Mouse (Mus musculus) MEL (cell line): Measurements from ENCODE around the gene Epha6. TPM values are rescaled to one million over a fixed set of nuclear protein-coding genes. Genes with fewer than 3 reads are reported as not detected.

Source experiments
- DNase-seq: peaks from one replicate; pipeline ENCODE4 v3.0.0; 2011; ENCODE audit warnings: low read depth, low spot score
- H3K27ac ChIP-seq: 2 replicates; pipeline ENCODE4 v1.5.1; 2012; ENCODE audit warnings: low read depth, mild to moderate bottlenecking, control low read depth, low read length, moderate library complexity; ENCODE audit not compliant: control insufficient read depth
- H3K27me3 ChIP-seq, 2 experiments: fragments of 150-350 bp in 1 of 2; sonication (generic) in 1 of 2; 2 replicates each; pipeline ENCODE4 v1.6.1; 2012; ENCODE audit warnings: low read length in 2 of 2, mild to moderate bottlenecking in 2 of 2, improper control_type of control experiment in 1 of 2, moderate library complexity in 1 of 2; ENCODE audit not compliant: insufficient read depth in 2 of 2, control insufficient read depth in 1 of 2
- H3K36me3 ChIP-seq, 2 experiments: 2 replicates each; pipeline ENCODE4 v1.6.1; 2012 to 2014; ENCODE audit warnings: low read length in 2 of 2, improper control_type of control experiment in 1 of 2, inconsistent platforms in 1 of 2, mild to moderate bottlenecking in 1 of 2; ENCODE audit not compliant: insufficient read depth in 2 of 2, control insufficient read depth in 1 of 2
- H3K4me1 ChIP-seq, 2 experiments: fragments of 150-350 bp in 1 of 2; sonication (generic) in 1 of 2; 2 replicates each; pipeline ENCODE4 v1.6.1; 2012; ENCODE audit warnings: low read length in 2 of 2, improper control_type of control experiment in 1 of 2, mild to moderate bottlenecking in 1 of 2; ENCODE audit not compliant: insufficient read depth in 2 of 2, control insufficient read depth in 1 of 2
- H3K4me3 ChIP-seq, 2 experiments: fragments of 150-350 bp in 1 of 2; sonication (generic) in 1 of 2; 2 replicates each; pipeline ENCODE4 v1.5.1; 2012; ENCODE audit warnings: low read depth in 2 of 2, low read length in 2 of 2, mild to moderate bottlenecking in 2 of 2, moderate library complexity in 2 of 2, control low read depth in 1 of 2, improper control_type of control experiment in 1 of 2; ENCODE audit not compliant: control insufficient read depth in 1 of 2, insufficient read depth in 1 of 2
- H3K79me2 ChIP-seq: 2 replicates; pipeline ENCODE4 v1.6.1; 2012; ENCODE audit warnings: mild to moderate bottlenecking, low read length, moderate library complexity; ENCODE audit not compliant: control insufficient read depth, poor library complexity, insufficient read depth
- H3K9ac ChIP-seq: 2 replicates; pipeline ENCODE4 v1.6.1; 2012; ENCODE audit warnings: low read depth, mild to moderate bottlenecking, control low read depth, low read length, moderate library complexity; ENCODE audit not compliant: control insufficient read depth, poor library complexity, severe bottlenecking
- H3K9me3 ChIP-seq: fragments of 150-350 bp; sonication (generic); replicated peaks from 2 replicates; pipeline ENCODE4 v1.6.1; 2012; ENCODE audit warnings: mild to moderate bottlenecking, low read length, improper control_type of control experiment, moderate library complexity; ENCODE audit not compliant: insufficient read depth
- BHLHE40 ChIP-seq: IDR thresholded peaks from 2 replicates; pipeline ENCODE4 v1.6.1; 2012; ENCODE audit warnings: low read depth, mild to moderate bottlenecking, inconsistent platforms, low read length, improper control_type of control experiment, borderline replicate concordance
- CHD1 ChIP-seq: IDR thresholded peaks from 2 replicates; pipeline ENCODE4 v1.6.1; 2012; ENCODE audit warnings: low read depth, mild to moderate bottlenecking, inconsistent platforms, low read length, improper control_type of control experiment
- CHD2 ChIP-seq: IDR thresholded peaks from 2 replicates; pipeline ENCODE4 v1.6.1; 2011; ENCODE audit warnings: low read length, improper control_type of control experiment
- ELF1 ChIP-seq: IDR thresholded peaks from 2 replicates; pipeline ENCODE4 v1.6.1; 2014; ENCODE audit warnings: low read depth, mild to moderate bottlenecking, inconsistent platforms, low read length, improper control_type of control experiment, moderate library complexity
- EP300 ChIP-seq, 2 experiments: IDR thresholded peaks; 2 replicates each; pipeline ENCODE4 v1.6.1; 2011; ENCODE audit warnings: improper control_type of control experiment in 2 of 2, low read length in 2 of 2, low read depth in 1 of 2, mild to moderate bottlenecking in 1 of 2
- ETS1 ChIP-seq: IDR thresholded peaks from 2 replicates; pipeline ENCODE4 v1.6.1; 2012; ENCODE audit warnings: low read depth, mild to moderate bottlenecking, inconsistent platforms, low read length, improper control_type of control experiment, moderate library complexity
- GABPA ChIP-seq: IDR thresholded peaks from 2 replicates; pipeline ENCODE4 v1.6.1; 2012; ENCODE audit warnings: low read depth, mild to moderate bottlenecking, inconsistent platforms, low read length, improper control_type of control experiment, moderate library complexity
- GATA1 ChIP-seq: IDR thresholded peaks from 2 replicates; pipeline ENCODE4 v1.6.1; 2011; ENCODE audit warnings: low read depth, low read length, improper control_type of control experiment
- HCFC1 ChIP-seq: IDR thresholded peaks from 2 replicates; pipeline ENCODE4 v1.6.1; 2012; ENCODE audit warnings: low read depth, mild to moderate bottlenecking, inconsistent platforms, low read length, improper control_type of control experiment, moderate library complexity
- KAT2A ChIP-seq: conservative IDR thresholded peaks from 2 replicates; pipeline ENCODE4 v1.6.1; 2012; ENCODE audit warnings: low read depth, low read length, improper control_type of control experiment, inconsistent platforms
- MAFK ChIP-seq: IDR thresholded peaks from 2 replicates; pipeline ENCODE4 v1.6.1; 2011; ENCODE audit warnings: low read depth, mild to moderate bottlenecking, low read length, improper control_type of control experiment, borderline replicate concordance
- MAX ChIP-seq: IDR thresholded peaks from 2 replicates; pipeline ENCODE4 v1.6.1; 2011; ENCODE audit warnings: low read length, improper control_type of control experiment
- MAZ ChIP-seq: IDR thresholded peaks from 2 replicates; pipeline ENCODE4 v1.6.1; 2012; ENCODE audit warnings: low read depth, mild to moderate bottlenecking, inconsistent platforms, low read length, improper control_type of control experiment
- MEF2A ChIP-seq: IDR thresholded peaks from 2 replicates; pipeline ENCODE4 v1.6.1; 2014; ENCODE audit warnings: low read depth, mild to moderate bottlenecking, inconsistent platforms, low read length, improper control_type of control experiment; ENCODE audit not compliant: poor library complexity, insufficient replicate concordance, severe bottlenecking; ENCODE audit errors: extremely low read depth
- MXI1 ChIP-seq: IDR thresholded peaks from 2 replicates; pipeline ENCODE4 v1.6.1; 2011; ENCODE audit warnings: mild to moderate bottlenecking, low read depth, low read length, improper control_type of control experiment
- MYB ChIP-seq: IDR thresholded peaks from 2 replicates; pipeline ENCODE4 v1.6.1; 2011; ENCODE audit warnings: mild to moderate bottlenecking, low read depth, low read length, improper control_type of control experiment
- POLR2A ChIP-seq, 2 experiments: IDR thresholded peaks; 2 replicates each; pipeline ENCODE4 v1.6.1; 2011 to 2012; ENCODE audit warnings: low read length in 2 of 2, mild to moderate bottlenecking in 2 of 2, control low read depth in 1 of 2, improper control_type of control experiment in 1 of 2, low read depth in 1 of 2, moderate library complexity in 1 of 2; ENCODE audit not compliant: control insufficient read depth in 1 of 2, insufficient read depth in 1 of 2, poor library complexity in 1 of 2
- POLR2AphosphoS5 ChIP-seq: IDR thresholded peaks from 2 replicates; pipeline ENCODE4 v1.6.1; 2012; ENCODE audit warnings: low read depth, borderline replicate concordance, mild to moderate bottlenecking, inconsistent platforms, low read length, moderate library complexity, mixed read lengths
- RCOR1 ChIP-seq: IDR thresholded peaks from 2 replicates; pipeline ENCODE4 v1.6.1; 2012; ENCODE audit warnings: low read depth, mild to moderate bottlenecking, inconsistent platforms, low read length, improper control_type of control experiment
- SIN3A ChIP-seq: IDR thresholded peaks from 2 replicates; pipeline ENCODE4 v1.6.1; 2012; ENCODE audit warnings: low read length, improper control_type of control experiment, inconsistent platforms
- TAL1 ChIP-seq: IDR thresholded peaks from 2 replicates; pipeline ENCODE4 v1.6.1; 2012; ENCODE audit warnings: mild to moderate bottlenecking, inconsistent platforms, low read length, moderate library complexity, mixed read lengths
- TBP ChIP-seq: IDR thresholded peaks from 2 replicates; pipeline ENCODE4 v1.8.0; 2011; ENCODE audit warnings: low read depth, low read length, improper control_type of control experiment
- TCF12 ChIP-seq: IDR thresholded peaks from 2 replicates; pipeline ENCODE4 v1.6.1; 2014; ENCODE audit warnings: low read depth, mild to moderate bottlenecking, inconsistent platforms, low read length, improper control_type of control experiment, moderate library complexity
- USF2 ChIP-seq, 2 experiments: IDR thresholded peaks; 2 replicates each; pipeline ENCODE4 v1.6.1; 2011 to 2012; ENCODE audit warnings: improper control_type of control experiment in 2 of 2, low read length in 2 of 2, borderline replicate concordance in 1 of 2, inconsistent platforms in 1 of 2, low read depth in 1 of 2, mild to moderate bottlenecking in 1 of 2; ENCODE audit not compliant: insufficient read depth in 1 of 2
- ZC3H11A ChIP-seq: IDR thresholded peaks from 2 replicates; pipeline ENCODE4 v1.6.1; 2012; ENCODE audit warnings: low read depth, mild to moderate bottlenecking, inconsistent platforms, low read length, improper control_type of control experiment
- polyA plus RNA-seq, 2 experiments: library from polyadenylated mRNA; stranded (reverse) in 1 of 2; unstranded in 1 of 2; fragments of >175 nt in 1 of 2; fragments of >200 nt in 1 of 2; gene quantifications; 2 replicates each; pipeline versions ENCODE4 v1.2.1 to v1.2.4; 2012; ENCODE audit warnings: low replicate concordance in 2 of 2, low read depth in 1 of 2; ENCODE audit not compliant: insufficient read length in 2 of 2, insufficient read depth in 1 of 2, missing spikeins in 1 of 2
- total RNA-seq: library from RNA; depleted of rRNA; stranded (reverse); fragments of 300-350 nt; gene quantifications from 2 replicates; pipeline ENCODE4 v1.2.3, GENCODE M21; 2012

Gene Epha6
- total and polyA plus RNA-seq, 3 experiments, result not detected

GRCm38 (mm10) chr16:60274109-60274508, 331.2 kb downstream of the Epha6 start:
- no peaks in the 10 kb centered on the region for H3K79me2 ChIP-seq
- DNase-seq, result peak; percentile 87
- peaks cover 6 to 9% of the 10 kb centered on the region in 2 experiments for H3K4me1 ChIP-seq
- no peak overlapping the region for H3K4me3 ChIP-seq
- no peak overlapping the region for H3K27ac ChIP-seq
- TF ChIP-seq USF2 (IDR thresholded peaks at IDR 0.05; ENCODE audit: borderline replicate concordance in 1 of 2, insufficient read depth in 1 of 2, low read depth in 1 of 2, low read length in 2 of 2) (no peak), ELF1 (peak; percentile 58; the same call in 1 of the 2 replicates), ETS1 (peak; percentile 87), POLR2AphosphoS5 (no peak), TCF12 (peak; percentile 76), MAX (no peak), MXI1 (no peak), BHLHE40 (0 out of 2 replicates have a peak, but pooled peaks have one; percentile 24), HCFC1 (no peak), MAFK (no peak), GATA1 (peak; percentile 80), SIN3A (peak; percentile 33; the same call in 1 of the 2 replicates), MYB (no peak), CHD2 (no peak), RCOR1 (peak; percentile 47; the same call in 1 of the 2 replicates), TBP (no peak), EP300 (IDR thresholded peaks at IDR 0.05; ENCODE audit: low read depth in 1 of 2, low read length in 2 of 2) (peak; percentile 74 to 75)
- TF ChIP-seq, all 39 proteins: peak for 8
- Histone ChIP-seq H3K27me3 (no peaks in the 10 kb centered on the region), H3K9ac (no peak overlapping the region), H3K9me3 (no peaks in the 10 kb centered on the region), H3K36me3 (peaks cover 0 to 6% of the 10 kb centered on the region in 2 experiments; a peak in 2 of 4 replicates)

GRCm38 (mm10) chr16:60266367-60267351, 338.7 kb downstream of the Epha6 start:
- DNase-seq, result no peak
- Histone ChIP-seq H3K4me1 (peaks cover 3 to 9% of the 10 kb centered on the region in 2 experiments; a peak in 2 of 4 replicates), H3K36me3 (peaks cover 0 to 10% of the 10 kb centered on the region in 2 experiments; a peak in 2 of 4 replicates), H3K27me3 (no peaks in the 10 kb centered on the region), H3K27ac (no peak overlapping the region), H3K79me2 (no peaks in the 10 kb centered on the region), H3K9me3 (no peaks in the 10 kb centered on the region), H3K4me3 (no peak overlapping the region), H3K9ac (no peak overlapping the region)
- TF ChIP-seq GABPA (no peak), MAZ (no peak), POLR2AphosphoS5 (no peak), GATA1 (no peak), POLR2A (IDR thresholded peaks at IDR 0.05; ENCODE audit: control insufficient read depth in 1 of 2, insufficient read depth in 1 of 2, low read depth in 1 of 2, low read length in 2 of 2, poor library complexity in 1 of 2) (no peak), RCOR1 (no peak), MAX (no peak), KAT2A (no peak), MXI1 (no peak), BHLHE40 (no peak), MEF2A (no peak), TAL1 (no peak), ZC3H11A (no peak), ETS1 (no peak), MAFK (no peak), CHD1 (no peak)
